Mouse (Mus musculus) intestine, embryonic 14.5 days (tissue): ENCODE measurements around the gene Tex48. TPM values are rescaled to one million over a fixed set of nuclear protein-coding genes. Genes with fewer than 3 reads are reported as not detected.

ENCODE experiments used
- polyA plus RNA-seq: library from polyadenylated mRNA; unstranded; fragments of >200 nt; fragmentation: Nextera tagmentation; extraction: Ambion mirVana; gene quantifications from 2 replicates; pipeline ENCODE4 v1.2.1, GENCODE M21; 2014

Tex48 gene
- polyA plus RNA-seq, 1 experiment from 2014 or later, result not detected

Other genes starting within 250 kb of the Tex48 start
- gene Akna, start 219.1 kb downstream of the Tex48 start, polyA plus RNA-seq, result 6.4 and 6.8 TPM in 2 replicates
- 3.1 and 4.0 TPM in 2 replicates for gene Whrn, start 126.4 kb downstream of the Tex48 start, polyA plus RNA-seq
- gene Atp6v1g1, start 77.7 kb downstream of the Tex48 start, polyA plus RNA-seq, result 264 and 277 TPM in 2 replicates
- 11.3 and 11.9 TPM in 2 replicates for gene Tmem268, start 63.6 kb downstream of the Tex48 start, polyA plus RNA-seq
- not detected in 2 replicates for gene Gm11213, start 17.2 kb downstream of the Tex48 start, polyA plus RNA-seq
- gene Gm11214, start 41.0 kb upstream of the Tex48 start, polyA plus RNA-seq, result not detected in 2 replicates
- 0.17 and 0.27 TPM in 2 replicates for gene Tnfsf15, start 122.7 kb upstream of the Tex48 start, polyA plus RNA-seq
- 0.04 and 0.11 TPM in 2 replicates for gene Tnfsf8, start 238.9 kb upstream of the Tex48 start, polyA plus RNA-seq